Mouse (Mus musculus): ENCODE measurements around the gene Fhl2. TPM values are rescaled to one million over a fixed set of nuclear protein-coding genes. Genes with fewer than 3 reads are reported as not detected.

Gene Fhl2
- total and polyA plus RNA-seq, 2 experiments, result 0.28 to 0.39 TPM

GRCm38 (mm10) chr1:43147474-43147873, 49.3 kb downstream of the Fhl2 start:
- Histone ChIP-seq H3K27me3 (ENCODE audit: control insufficient read depth, insufficient read depth, low read length) (no peaks in the 10 kb centered on the region), H3K27ac (replicated peaks; ENCODE audit: insufficient read depth, low read depth, low read length) (no peak overlapping the region), H3K4me1 (ENCODE audit: control insufficient read depth, insufficient read depth, low read length) (no peaks in the 10 kb centered on the region), H3K4me3 (ENCODE audit: insufficient read depth, low read depth, low read length) (no peak overlapping the region), H3K36me3 (ENCODE audit: control insufficient read depth, insufficient read depth, low read length) (no peaks in the 10 kb centered on the region), H3K79me2 (ENCODE audit: control insufficient read depth, insufficient read depth, low read length) (no peaks in the 10 kb centered on the region), H3K9ac (ENCODE audit: low read depth, low read length) (no peak overlapping the region)
- TF ChIP-seq POLR2A (IDR thresholded peaks at IDR 0.05; ENCODE audit: extremely low read depth, insufficient read depth, low read length) (no peak), CTCF (IDR thresholded peaks at IDR 0.05; ENCODE audit: low read depth, low read length) (no peak)
- no peak for DNase-seq (ENCODE audit: extremely low read depth, low read depth, low spot score)
- 80% methylated on average over 2 of the region's 2 CpGs for WGBS

- no peak for DNase-seq (ENCODE audit: extremely low read depth, low read depth, low spot score)
- H3K9ac ChIP-seq (ENCODE audit: low read depth, low read length), result no peak overlapping the region
- WGBS, result 69% methylated on average over 6 of the region's 6 CpGs
- TF ChIP-seq CTCF (IDR thresholded peaks at IDR 0.05; ENCODE audit: low read depth, low read length) (no peak), POLR2A (IDR thresholded peaks at IDR 0.05; ENCODE audit: extremely low read depth, insufficient read depth, low read length) (no peak)
- H3K27me3 ChIP-seq (ENCODE audit: control insufficient read depth, insufficient read depth, low read length), result no peaks in the 10 kb centered on the region
- no peak overlapping the region for H3K27ac ChIP-seq (replicated peaks; ENCODE audit: insufficient read depth, low read depth, low read length)
- no peak overlapping the region for H3K4me3 ChIP-seq (ENCODE audit: insufficient read depth, low read depth, low read length)
- no peaks in the 10 kb centered on the region for H3K4me1 ChIP-seq (ENCODE audit: control insufficient read depth, insufficient read depth, low read length)
- H3K79me2 ChIP-seq (ENCODE audit: control insufficient read depth, insufficient read depth, low read length), result no peaks in the 10 kb centered on the region
- H3K36me3 ChIP-seq (ENCODE audit: control insufficient read depth, insufficient read depth, low read length), result no peaks in the 10 kb centered on the region
Observed at GRCm38 (mm10) chr1:43145388-43145787, 51.4 kb downstream of the Fhl2 start.

GRCm38 (mm10) chr1:43144338-43144906, 52.4 kb downstream of the Fhl2 start:
- Histone ChIP-seq H3K27me3 (ENCODE audit: control insufficient read depth, insufficient read depth, low read length) (no peaks in the 10 kb centered on the region), H3K4me1 (ENCODE audit: control insufficient read depth, insufficient read depth, low read length) (no peaks in the 10 kb centered on the region), H3K27ac (replicated peaks; ENCODE audit: insufficient read depth, low read depth, low read length) (no peak overlapping the region), H3K9ac (ENCODE audit: low read depth, low read length) (no peak overlapping the region), H3K4me3 (ENCODE audit: insufficient read depth, low read depth, low read length) (no peak overlapping the region), H3K36me3 (ENCODE audit: control insufficient read depth, insufficient read depth, low read length) (no peaks in the 10 kb centered on the region), H3K79me2 (ENCODE audit: control insufficient read depth, insufficient read depth, low read length) (no peaks in the 10 kb centered on the region)
- DNase-seq (ENCODE audit: extremely low read depth, low read depth, low spot score), result no peak
- 89% methylated on average over 8 of the region's 8 CpGs for WGBS
- TF ChIP-seq POLR2A (IDR thresholded peaks at IDR 0.05; ENCODE audit: extremely low read depth, insufficient read depth, low read length), result no peak
- TF ChIP-seq CTCF (IDR thresholded peaks at IDR 0.05; ENCODE audit: low read depth, low read length), result no peak

- H3K27me3 ChIP-seq (ENCODE audit: control insufficient read depth, insufficient read depth, low read length), result no peaks in the 10 kb centered on the region
- no peaks in the 10 kb centered on the region for H3K79me2 ChIP-seq (ENCODE audit: control insufficient read depth, insufficient read depth, low read length)
- no peak for DNase-seq (ENCODE audit: extremely low read depth, low read depth, low spot score)
- H3K36me3 ChIP-seq (ENCODE audit: control insufficient read depth, insufficient read depth, low read length), result no peaks in the 10 kb centered on the region
- no peak overlapping the region for H3K4me3 ChIP-seq (ENCODE audit: insufficient read depth, low read depth, low read length)
- no peak overlapping the region for H3K27ac ChIP-seq (replicated peaks; ENCODE audit: insufficient read depth, low read depth, low read length)
- TF ChIP-seq POLR2A (IDR thresholded peaks at IDR 0.05; ENCODE audit: extremely low read depth, insufficient read depth, low read length) (no peak), CTCF (IDR thresholded peaks at IDR 0.05; ENCODE audit: low read depth, low read length) (no peak)
- no peak overlapping the region for H3K9ac ChIP-seq (ENCODE audit: low read depth, low read length)
- no peaks in the 10 kb centered on the region for H3K4me1 ChIP-seq (ENCODE audit: control insufficient read depth, insufficient read depth, low read length)
- WGBS, result 85% methylated on average over 4 of the region's 4 CpGs
Observed at GRCm38 (mm10) chr1:43143791-43144190, 53.0 kb downstream of the Fhl2 start.

GRCm38 (mm10) chr1:43143284-43143683, 53.5 kb downstream of the Fhl2 start:
- Histone ChIP-seq H3K79me2 (ENCODE audit: control insufficient read depth, insufficient read depth, low read length) (no peaks in the 10 kb centered on the region), H3K36me3 (ENCODE audit: control insufficient read depth, insufficient read depth, low read length) (no peaks in the 10 kb centered on the region), H3K27me3 (ENCODE audit: control insufficient read depth, insufficient read depth, low read length) (no peaks in the 10 kb centered on the region), H3K4me1 (ENCODE audit: control insufficient read depth, insufficient read depth, low read length) (no peaks in the 10 kb centered on the region), H3K27ac (replicated peaks; ENCODE audit: insufficient read depth, low read depth, low read length) (no peak overlapping the region), H3K4me3 (ENCODE audit: insufficient read depth, low read depth, low read length) (no peak overlapping the region), H3K9ac (ENCODE audit: low read depth, low read length) (no peak overlapping the region)
- 84% methylated on average over 4 of the region's 4 CpGs for WGBS
- TF ChIP-seq CTCF (IDR thresholded peaks at IDR 0.05; ENCODE audit: low read depth, low read length) (no peak), POLR2A (IDR thresholded peaks at IDR 0.05; ENCODE audit: extremely low read depth, insufficient read depth, low read length) (no peak)
- no peak for DNase-seq (ENCODE audit: extremely low read depth, low read depth, low spot score)

- 90% methylated on average over 6 of the region's 6 CpGs for WGBS
- H3K27me3 ChIP-seq (ENCODE audit: control insufficient read depth, insufficient read depth, low read length), result no peaks in the 10 kb centered on the region
- TF ChIP-seq CTCF (IDR thresholded peaks at IDR 0.05; ENCODE audit: low read depth, low read length) (no peak), POLR2A (IDR thresholded peaks at IDR 0.05; ENCODE audit: extremely low read depth, insufficient read depth, low read length) (no peak)
- no peak overlapping the region for H3K9ac ChIP-seq (ENCODE audit: low read depth, low read length)
- DNase-seq (ENCODE audit: extremely low read depth, low read depth, low spot score), result no peak
- H3K36me3 ChIP-seq (ENCODE audit: control insufficient read depth, insufficient read depth, low read length), result no peaks in the 10 kb centered on the region
- H3K4me1 ChIP-seq (ENCODE audit: control insufficient read depth, insufficient read depth, low read length), result no peaks in the 10 kb centered on the region
- no peaks in the 10 kb centered on the region for H3K79me2 ChIP-seq (ENCODE audit: control insufficient read depth, insufficient read depth, low read length)
- no peak overlapping the region for H3K4me3 ChIP-seq (ENCODE audit: insufficient read depth, low read depth, low read length)
- H3K27ac ChIP-seq (replicated peaks; ENCODE audit: insufficient read depth, low read depth, low read length), result no peak overlapping the region
Observed at GRCm38 (mm10) chr1:43142849-43143248, 53.9 kb downstream of the Fhl2 start.
